Mouse (Mus musculus) thymus, postnatal 36 days (tissue): ENCODE measurements around the gene Ttc7.
A peak's percentile ranks its signal among the peaks of the same experiment; 100 is the strongest.

Source experiments
- DNase-seq, 2 experiments: peaks; one replicate each; pipeline ENCODE4 v3.0.0; 2022; ENCODE audit warnings: mixed read lengths in 2 of 2

Gene Ttc7

GRCm38 (mm10) chr17:87282706-87283053, at the start of gene Ttc7:
Gene Ttc7 (plus strand): TSS chr17:87282886.
- DNase-seq = peak; percentile 99

- no peak for DNase-seq
Observed at GRCm38 (mm10) chr17:87235019-87235418, 47.7 kb upstream of the Ttc7 start.

GRCm38 (mm10) chr17:87236725-87237650, 45.7 kb upstream of the Ttc7 start:
- DNase-seq = no peak

GRCm38 (mm10) chr17:87237826-87238225, 44.9 kb upstream of the Ttc7 start:
- no peak for DNase-seq

- DNase-seq = no peak
Observed at GRCm38 (mm10) chr17:87246103-87246502, 36.6 kb upstream of the Ttc7 start.

GRCm38 (mm10) chr17:87254384-87254783, 28.3 kb upstream of the Ttc7 start:
- DNase-seq = peak; percentile 21 to 56

GRCm38 (mm10) chr17:87255672-87256071, 27.0 kb upstream of the Ttc7 start:
- DNase-seq = no peak

- DNase-seq = no peak
Observed at GRCm38 (mm10) chr17:87263401-87263800, 19.3 kb upstream of the Ttc7 start.

GRCm38 (mm10) chr17:87264054-87264830, 18.4 kb upstream of the Ttc7 start:
- DNase-seq = no peak

GRCm38 (mm10) chr17:87264927-87265791, 17.5 kb upstream of the Ttc7 start:
- DNase-seq = no peak

- peak; percentile 89 to 90 for DNase-seq
Observed at GRCm38 (mm10) chr17:87265792-87266186, 16.9 kb upstream of the Ttc7 start, which contains the start of gene Mcfd2. Gene Mcfd2 (minus strand): TSS chr17:87265935.

GRCm38 (mm10) chr17:87269454-87269853, 13.2 kb upstream of the Ttc7 start:
- DNase-seq = no peak

GRCm38 (mm10) chr17:87275363-87276341, 7.0 kb upstream of the Ttc7 start:
- no peak for DNase-seq

GRCm38 (mm10) chr17:87282007-87282705, 530 bp upstream of the Ttc7 start:
- DNase-seq = peak; percentile 89 to 90

- DNase-seq = peak in 1 of 2 experiments; percentile 74
Observed at GRCm38 (mm10) chr17:87283055-87283754, 519 bp downstream of the Ttc7 start.

- DNase-seq = peak; percentile 56 to 65
Observed at GRCm38 (mm10) chr17:87283755-87284481, 1.2 kb downstream of the Ttc7 start.

GRCm38 (mm10) chr17:87284482-87285040, 1.9 kb downstream of the Ttc7 start:
- DNase-seq = peak in 1 of 2 experiments; percentile 17

GRCm38 (mm10) chr17:87285731-87286465, 3.2 kb downstream of the Ttc7 start:
- peak in 1 of 2 experiments; percentile 23 for DNase-seq
